Mouse (Mus musculus): ENCODE data around the gene Ctr9.
A peak's percentile ranks its signal among the peaks of the same experiment; 100 is the strongest.

The Ctr9 gene

GRCm38 (mm10) chr7:111048920-111049319 lies 20.2 kb downstream of the Ctr9 start:
- DNase-seq: no peak

- DNase-seq: peak; percentile 24
Measured at GRCm38 (mm10) chr7:111049652-111050421, 21.1 kb downstream of the Ctr9 start.

GRCm38 (mm10) chr7:111055221-111055620 lies 26.5 kb downstream of the Ctr9 start:
- DNase-seq: no peak

GRCm38 (mm10) chr7:111055984-111056657 lies 27.4 kb downstream of the Ctr9 start:
- no peak for DNase-seq

GRCm38 (mm10) chr7:111059527-111059926 lies 30.8 kb downstream of the Ctr9 start:
- no peak for DNase-seq

GRCm38 (mm10) chr7:111062971-111063370 lies 34.2 kb downstream of the Ctr9 start:
- no peak for DNase-seq

GRCm38 (mm10) chr7:111068181-111068580 lies 39.4 kb downstream of the Ctr9 start:
- DNase-seq: no peak

- DNase-seq: no peak
Measured at GRCm38 (mm10) chr7:111069439-111070166, 40.9 kb downstream of the Ctr9 start.

- DNase-seq: no peak
Measured at GRCm38 (mm10) chr7:111070167-111070496, 41.4 kb downstream of the Ctr9 start.

GRCm38 (mm10) chr7:111072410-111072809 lies 43.7 kb downstream of the Ctr9 start:
- no peak for DNase-seq

GRCm38 (mm10) chr7:111075288-111075687 lies 46.5 kb downstream of the Ctr9 start:
- DNase-seq: no peak

GRCm38 (mm10) chr7:111078271-111078670 lies 49.5 kb downstream of the Ctr9 start:
- no peak for DNase-seq

- DNase-seq: no peak
Measured at GRCm38 (mm10) chr7:111080026-111080425, 51.3 kb downstream of the Ctr9 start.

- DNase-seq: no peak
Measured at GRCm38 (mm10) chr7:111080876-111081275, 52.1 kb downstream of the Ctr9 start.

GRCm38 (mm10) chr7:111082043-111082821 lies 53.5 kb downstream of the Ctr9 start:
- DNase-seq: peak; percentile 88

GRCm38 (mm10) chr7:111082822-111083732 lies 54.3 kb downstream of the Ctr9 start, which contains the start of gene Eif4g2:
Eif4g2 (minus strand) TSS chr7:111083030.
- peak; percentile 99 for DNase-seq

GRCm38 (mm10) chr7:111083733-111084120 lies 55.0 kb downstream of the Ctr9 start:
- DNase-seq: no peak

GRCm38 (mm10) chr7:111084443-111084842 lies 55.7 kb downstream of the Ctr9 start:
- no peak for DNase-seq

GRCm38 (mm10) chr7:111085153-111085552 lies 56.4 kb downstream of the Ctr9 start:
- DNase-seq: no peak

- no peak for DNase-seq
Measured at GRCm38 (mm10) chr7:111095169-111095568, 66.4 kb downstream of the Ctr9 start.

- DNase-seq: no peak
Measured at GRCm38 (mm10) chr7:111098196-111098595, 69.4 kb downstream of the Ctr9 start.
